Comparison of ENCODE assay signal across 25 mouse cellular contexts in the genomic region with DNA sequence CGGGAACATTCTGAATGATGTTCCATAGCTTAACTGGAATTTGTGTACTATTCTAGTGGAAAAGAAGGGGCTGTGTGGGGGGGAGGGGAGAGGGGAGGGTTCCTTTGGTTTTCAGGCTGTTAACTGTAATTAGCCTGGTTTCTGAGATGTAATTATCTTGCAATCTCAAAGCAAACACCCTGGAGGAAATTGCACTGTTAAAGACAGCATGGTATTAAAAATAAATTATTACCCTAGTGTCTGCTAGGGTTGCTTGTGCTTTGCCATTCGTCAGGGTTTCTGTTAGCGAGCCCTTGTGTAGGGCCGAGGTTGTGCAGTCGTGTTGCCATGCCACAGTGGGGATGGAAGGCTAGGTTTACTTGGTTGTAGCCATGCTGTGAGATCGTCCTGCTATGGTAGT.
A peak's percentile ranks its signal among the peaks of the same experiment; 100 is the strongest.
DNase-seq lines count a peak whose midpoint lies in the region; ATAC-seq lines count a peak whose summit lies in the region.
"Had no signal": no experiment of that assay in that cellular context is flagged by ENCODE, and none has a peak within 500 bp of the region (broad histone marks: within the 10 kb centered on the region; RNA-seq: fewer than 3 reads in every experiment).

No protein-coding gene starts in this region.

- no peak overlapping the region for H3K9ac ChIP-seq in hindbrain, embryonic 14.5 days
- no peak overlapping the region for H3K9ac ChIP-seq in hindbrain, embryonic 11.5 days (ENCODE audit: low read depth, low read length)
- H3K9ac ChIP-seq in midbrain, embryonic 15.5 days = no peak overlapping the region
- H3K9ac ChIP-seq in forebrain, embryonic 14.5 days (ENCODE audit: low read length) = no peak overlapping the region
- H3K9ac ChIP-seq in neural tube, embryonic 14.5 days (replicated peaks; ENCODE audit: low read depth, low read length) = no peak overlapping the region
- H3K9ac ChIP-seq: embryonic facial prominence, embryonic 13.5 days; heart, embryonic 13.5 days; hindbrain, embryonic 12.5 days; limb, embryonic 13.5 days; liver, embryonic 12.5 days; midbrain, embryonic 12.5 days had no signal

- H3K4me1 ChIP-seq in hindbrain, embryonic 14.5 days (replicated peaks; ENCODE audit: control insufficient read depth, insufficient read depth, low read length) = no peaks in the 10 kb centered on the region
- H3K4me1 ChIP-seq in hindbrain, embryonic 11.5 days (replicated peaks; ENCODE audit: control insufficient read depth, insufficient read depth, low read length) = no peaks in the 10 kb centered on the region
- H3K4me1 ChIP-seq in midbrain, embryonic 15.5 days = no peaks in the 10 kb centered on the region
- peaks cover 14% of the 10 kb centered on the region for H3K4me1 ChIP-seq in midbrain, embryonic 10.5 days
- H3K4me1 ChIP-seq in forebrain, embryonic 14.5 days (ENCODE audit: control insufficient read depth, insufficient read depth, low read length) = no peaks in the 10 kb centered on the region
- H3K4me1 ChIP-seq in neural tube, embryonic 14.5 days (ENCODE audit: control insufficient read depth, insufficient read depth, low read length) = peaks cover 3% of the 10 kb centered on the region; the same call in 1 of the 2 replicates
- H3K4me1 ChIP-seq: embryonic facial prominence, embryonic 13.5 days; heart, embryonic 13.5 days; hindbrain, embryonic 12.5 days; limb, embryonic 13.5 days; liver, embryonic 12.5 days had no signal

- no peaks in the 10 kb centered on the region for H3K9me3 ChIP-seq in hindbrain, embryonic 14.5 days (ENCODE audit: control insufficient read depth, low read length)
- no peaks in the 10 kb centered on the region for H3K9me3 ChIP-seq in hindbrain, embryonic 11.5 days (ENCODE audit: control insufficient read depth, low read length)
- no peaks in the 10 kb centered on the region for H3K9me3 ChIP-seq in midbrain, embryonic 15.5 days
- H3K9me3 ChIP-seq in midbrain, embryonic 10.5 days (replicated peaks) = no peaks in the 10 kb centered on the region
- no peaks in the 10 kb centered on the region for H3K9me3 ChIP-seq in forebrain, embryonic 14.5 days (replicated peaks; ENCODE audit: control insufficient read depth, low read length)
- no peaks in the 10 kb centered on the region for H3K9me3 ChIP-seq in neural tube, embryonic 14.5 days (ENCODE audit: control insufficient read depth, low read length)
- H3K9me3 ChIP-seq: embryonic facial prominence, embryonic 13.5 days; heart, embryonic 13.5 days; hindbrain, embryonic 12.5 days; limb, embryonic 13.5 days; liver, embryonic 12.5 days; midbrain, embryonic 12.5 days had no signal

- H3K4me3 ChIP-seq in hindbrain, embryonic 14.5 days (replicated peaks; ENCODE audit: low read length) = no peak overlapping the region
- no peak overlapping the region for H3K4me3 ChIP-seq in hindbrain, embryonic 11.5 days (ENCODE audit: low read depth, low read length)
- H3K4me3 ChIP-seq in midbrain, embryonic 15.5 days = no peak overlapping the region
- H3K4me3 ChIP-seq in midbrain, embryonic 10.5 days = no peak overlapping the region
- H3K4me3 ChIP-seq in forebrain, embryonic 14.5 days (ENCODE audit: low read depth, low read length) = no peak overlapping the region
- no peak overlapping the region for H3K4me3 ChIP-seq in neural tube, embryonic 14.5 days (ENCODE audit: low read depth, low read length)
- H3K4me3 ChIP-seq: embryonic facial prominence, embryonic 13.5 days; heart, adult 2 months; heart, embryonic 13.5 days; hindbrain, embryonic 12.5 days; layer of hippocampus, adult 2 months; limb, embryonic 13.5 days; liver, embryonic 12.5 days; midbrain, embryonic 12.5 days had no signal

- H3K27me3 ChIP-seq in hindbrain, embryonic 14.5 days (ENCODE audit: control insufficient read depth, insufficient read depth, low read length) = no peaks in the 10 kb centered on the region
- no peaks in the 10 kb centered on the region for H3K27me3 ChIP-seq in hindbrain, embryonic 11.5 days (ENCODE audit: control insufficient read depth, insufficient read depth, low read length)
- no peaks in the 10 kb centered on the region for H3K27me3 ChIP-seq in midbrain, embryonic 15.5 days (replicated peaks)
- H3K27me3 ChIP-seq in midbrain, embryonic 10.5 days (ENCODE audit: low read depth, poor library complexity, severe bottlenecking) = no peaks in the 10 kb centered on the region
- H3K27me3 ChIP-seq in forebrain, embryonic 14.5 days (replicated peaks; ENCODE audit: control insufficient read depth, insufficient read depth, low read length) = no peaks in the 10 kb centered on the region
- no peaks in the 10 kb centered on the region for H3K27me3 ChIP-seq in neural tube, embryonic 14.5 days (ENCODE audit: control insufficient read depth, insufficient read depth, low read length)
- H3K27me3 ChIP-seq: embryonic facial prominence, embryonic 13.5 days; heart, embryonic 13.5 days; hindbrain, embryonic 12.5 days; limb, embryonic 13.5 days; liver, embryonic 12.5 days; midbrain, embryonic 12.5 days had no signal

- H3K4me2 ChIP-seq in hindbrain, embryonic 14.5 days (replicated peaks) = no peak overlapping the region
- H3K4me2 ChIP-seq in hindbrain, embryonic 11.5 days (replicated peaks; ENCODE audit: low read depth, low read length) = no peak overlapping the region
- H3K4me2 ChIP-seq in midbrain, embryonic 15.5 days = no peak overlapping the region
- no peak overlapping the region for H3K4me2 ChIP-seq in forebrain, embryonic 14.5 days (ENCODE audit: low read length)
- no peak overlapping the region for H3K4me2 ChIP-seq in neural tube, embryonic 14.5 days (ENCODE audit: low read depth, low read length)
- H3K4me2 ChIP-seq: embryonic facial prominence, embryonic 13.5 days; heart, embryonic 13.5 days; hindbrain, embryonic 12.5 days; limb, embryonic 13.5 days; liver, embryonic 12.5 days; midbrain, embryonic 12.5 days had no signal

- H3K36me3 ChIP-seq in hindbrain, embryonic 14.5 days (replicated peaks; ENCODE audit: control insufficient read depth, insufficient read depth) = no peaks in the 10 kb centered on the region
- H3K36me3 ChIP-seq in hindbrain, embryonic 11.5 days (ENCODE audit: control insufficient read depth, insufficient read depth, low read length) = no peaks in the 10 kb centered on the region
- no peaks in the 10 kb centered on the region for H3K36me3 ChIP-seq in midbrain, embryonic 15.5 days (replicated peaks)
- no peaks in the 10 kb centered on the region for H3K36me3 ChIP-seq in midbrain, embryonic 10.5 days
- H3K36me3 ChIP-seq in forebrain, embryonic 14.5 days (ENCODE audit: control insufficient read depth, insufficient read depth, low read length) = no peaks in the 10 kb centered on the region
- H3K36me3 ChIP-seq in neural tube, embryonic 14.5 days (ENCODE audit: control insufficient read depth, insufficient read depth, low read length) = no peaks in the 10 kb centered on the region
- H3K36me3 ChIP-seq: embryonic facial prominence, embryonic 13.5 days; G1E; heart, embryonic 13.5 days; hindbrain, embryonic 12.5 days; limb, embryonic 13.5 days; liver, embryonic 12.5 days; midbrain, embryonic 12.5 days had no signal

- ATAC-seq in hindbrain, embryonic 14.5 days (ENCODE audit: low FRiP score) = peak; percentile 46; the same call in 1 of the 2 replicates
- no peak for ATAC-seq in hindbrain, embryonic 11.5 days (ENCODE audit: low FRiP score)
- ATAC-seq in midbrain, embryonic 15.5 days (replicated peaks) = no peak
- peak; percentile 60 for ATAC-seq in forebrain, embryonic 14.5 days
- peak; percentile 78 for ATAC-seq in neural tube, embryonic 14.5 days (ENCODE audit: low read depth)
- ATAC-seq: liver, embryonic 12.5 days had no signal

- no peak overlapping the region for H3K27ac ChIP-seq in hindbrain, embryonic 14.5 days
- H3K27ac ChIP-seq in hindbrain, embryonic 11.5 days (ENCODE audit: low read depth, low read length) = no peak overlapping the region
- H3K27ac ChIP-seq in midbrain, embryonic 15.5 days = 0 out of 2 replicates have a peak overlapping the region, but pooled peaks have one; percentile 25
- H3K27ac ChIP-seq in midbrain, embryonic 10.5 days (replicated peaks) = no peak overlapping the region
- no peak overlapping the region for H3K27ac ChIP-seq in forebrain, embryonic 14.5 days (ENCODE audit: low read depth, low read length)
- no peak overlapping the region; the same call in 1 of the 2 replicates for H3K27ac ChIP-seq in neural tube, embryonic 14.5 days (ENCODE audit: low read depth, low read length)
- H3K27ac ChIP-seq: embryonic facial prominence, embryonic 13.5 days; heart, adult 2 months; heart, embryonic 13.5 days; hindbrain, embryonic 12.5 days; layer of hippocampus, adult 2 months; limb, embryonic 13.5 days; liver, embryonic 12.5 days; midbrain, embryonic 12.5 days had no signal

- 58% methylated on average over 6 of the region's 6 CpGs for WGBS in hindbrain, embryonic 14.5 days
- WGBS in hindbrain, embryonic 11.5 days = 82% methylated on average over 6 of the region's 6 CpGs
- WGBS in midbrain, embryonic 15.5 days = 68% methylated on average over 6 of the region's 6 CpGs
- WGBS in midbrain, embryonic 10.5 days = 85% methylated on average over 6 of the region's 6 CpGs
- WGBS in forebrain, embryonic 14.5 days = 55% methylated on average over 6 of the region's 6 CpGs
- WGBS in neural tube, embryonic 14.5 days = 23% methylated on average over 6 of the region's 6 CpGs

- no peak for DNase-seq in hindbrain, embryonic 14.5 days (ENCODE audit: low spot score)
- no peak for DNase-seq in hindbrain, embryonic 11.5 days (ENCODE audit: low spot score)
- DNase-seq in midbrain, embryonic 10.5 days (ENCODE audit: low spot score) = no peak
- peak; percentile 57 for DNase-seq in forebrain, embryonic 14.5 days (ENCODE audit: low spot score)
- DNase-seq in cerebellum, postnatal 25 days = no peak
- DNase-seq in frontal cortex, postnatal 14 days (ENCODE audit: low spot score in 2 of 2) = no peak
- DNase-seq: adrenal gland, adult 2 months; cerebellum, adult 18-20 months; cerebellum, postnatal 14 days; gastrocnemius, postnatal 36 days; heart, adult 2 months; heart, postnatal 14 days; kidney, adult 8-10 months; lung, adult 18-20 months; lung, postnatal 14 days had no signal

Comparison
In these comparisons a context has a peak if more than half of its experiments do, and no peak if none do; other contexts are left out.
1. ATAC-seq: peak in hindbrain, embryonic 14.5 days (single experiment), forebrain, embryonic 14.5 days (single experiment) and neural tube, embryonic 14.5 days (single experiment); none in hindbrain, embryonic 11.5 days (single experiment) and midbrain, embryonic 15.5 days (single experiment).